Mouse (Mus musculus) heart, adult 9 months (tissue): Measurements from ENCODE around the gene Sirt3.

Experiments
- DNase-seq, 2 experiments: peaks; one replicate each; pipeline ENCODE4 v3.0.0; 2022; ENCODE audit warnings: low spot score in 2 of 2

The Sirt3 gene

DNA sequence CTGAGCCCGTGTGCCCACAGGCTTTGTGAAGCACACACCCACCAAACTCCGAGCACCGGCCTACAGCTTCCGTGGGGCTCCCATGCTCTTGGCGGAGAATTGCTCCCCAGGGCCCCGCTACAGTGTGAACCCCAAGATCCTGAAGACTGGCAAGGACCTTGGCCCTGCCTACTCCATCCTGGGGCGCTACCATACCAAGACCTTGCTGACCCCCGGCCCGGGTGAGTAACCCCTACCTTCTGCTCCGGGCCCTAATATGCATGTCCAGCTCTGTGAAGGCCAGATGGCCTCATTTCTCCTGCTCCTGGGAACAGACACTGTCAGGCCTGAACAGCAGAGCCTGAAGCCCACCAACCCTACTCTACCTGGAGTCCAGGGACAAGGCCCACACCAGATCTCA, 33.5 kb downstream of the Sirt3 start:
- no peak for DNase-seq

DNA sequence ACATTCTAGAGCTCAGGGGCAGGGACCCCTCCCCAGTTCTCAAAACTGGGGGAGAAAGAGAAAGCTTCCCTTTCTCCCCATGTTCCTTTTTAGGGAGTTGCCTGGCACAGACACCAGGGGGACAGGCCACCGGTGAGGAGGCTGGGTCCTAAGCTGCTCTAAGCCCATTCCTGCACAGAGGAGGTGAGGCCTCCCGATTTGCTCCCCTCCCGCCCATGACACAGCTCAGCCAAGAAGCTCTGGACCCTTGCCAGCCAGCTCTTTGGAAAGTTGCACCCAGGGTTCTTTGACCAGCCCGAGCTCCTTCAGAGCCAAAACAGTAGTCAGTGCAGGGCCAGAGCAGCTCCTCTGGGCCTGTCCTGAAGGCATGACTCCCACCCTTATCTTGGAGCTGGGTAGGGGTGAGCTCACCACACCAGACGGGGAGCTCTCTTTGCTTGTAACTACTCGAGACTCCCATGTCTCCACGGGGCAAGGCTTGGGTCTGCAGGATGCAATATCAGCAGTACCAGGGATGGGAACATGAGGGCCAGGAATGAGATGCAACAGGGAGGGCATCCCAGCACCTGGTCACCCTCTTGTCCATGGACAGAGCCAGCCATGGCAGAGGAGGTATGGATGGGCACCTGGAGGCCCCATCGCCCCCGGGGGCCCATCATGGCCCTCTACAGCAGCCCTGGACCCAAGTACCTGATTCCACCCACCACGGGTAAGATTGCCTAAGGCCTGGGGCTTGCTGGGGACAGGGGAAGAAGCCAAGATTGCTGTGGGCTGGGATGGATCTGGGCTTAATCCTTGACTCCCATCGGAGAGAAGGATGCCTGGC, 34.1 kb downstream of the Sirt3 start, which contains the start of gene Odf3:
TSS of gene Odf3 (plus strand) at position 51 of the 826 bp plus-strand sequence.
- DNase-seq = no peak

DNA sequence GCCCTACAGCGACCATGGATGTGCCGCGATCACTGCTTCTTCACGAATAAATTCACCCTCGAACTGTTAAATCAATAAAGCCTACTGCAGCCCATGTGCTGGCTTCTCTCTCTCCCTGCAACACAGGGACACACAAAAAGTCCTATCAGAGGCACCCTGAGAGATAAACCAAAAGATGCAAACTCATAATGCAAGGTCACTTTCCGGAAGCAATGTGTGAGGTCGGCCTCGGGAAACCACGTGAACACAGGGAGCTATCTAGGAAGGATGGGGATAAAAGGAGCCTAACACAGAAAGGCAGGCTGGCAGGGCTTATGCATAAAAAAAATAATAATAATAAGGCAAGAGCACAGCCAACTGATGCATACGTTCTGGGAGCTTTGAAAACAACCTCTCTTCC, 35.4 kb downstream of the Sirt3 start:
- no peak for DNase-seq

DNA sequence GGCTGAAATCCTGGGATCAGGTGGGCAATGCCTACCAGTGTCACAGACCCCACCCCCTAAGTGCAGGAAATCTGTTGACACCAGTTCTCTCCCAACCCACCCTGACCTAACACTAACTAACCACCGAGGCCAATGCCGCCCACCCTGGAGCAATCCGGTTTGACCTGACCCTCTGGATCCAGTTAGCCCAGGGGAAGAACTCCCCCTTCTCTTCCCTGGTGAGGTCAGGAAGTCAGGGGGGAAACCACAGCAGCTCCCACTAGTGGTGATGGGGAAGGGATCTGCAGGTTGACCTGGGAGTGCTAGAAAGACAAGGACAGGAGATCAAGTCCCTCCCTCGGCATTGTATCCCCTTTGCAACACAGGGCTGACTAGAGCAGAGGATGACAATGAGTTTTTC, 36.4 kb downstream of the Sirt3 start:
- no peak for DNase-seq

DNA sequence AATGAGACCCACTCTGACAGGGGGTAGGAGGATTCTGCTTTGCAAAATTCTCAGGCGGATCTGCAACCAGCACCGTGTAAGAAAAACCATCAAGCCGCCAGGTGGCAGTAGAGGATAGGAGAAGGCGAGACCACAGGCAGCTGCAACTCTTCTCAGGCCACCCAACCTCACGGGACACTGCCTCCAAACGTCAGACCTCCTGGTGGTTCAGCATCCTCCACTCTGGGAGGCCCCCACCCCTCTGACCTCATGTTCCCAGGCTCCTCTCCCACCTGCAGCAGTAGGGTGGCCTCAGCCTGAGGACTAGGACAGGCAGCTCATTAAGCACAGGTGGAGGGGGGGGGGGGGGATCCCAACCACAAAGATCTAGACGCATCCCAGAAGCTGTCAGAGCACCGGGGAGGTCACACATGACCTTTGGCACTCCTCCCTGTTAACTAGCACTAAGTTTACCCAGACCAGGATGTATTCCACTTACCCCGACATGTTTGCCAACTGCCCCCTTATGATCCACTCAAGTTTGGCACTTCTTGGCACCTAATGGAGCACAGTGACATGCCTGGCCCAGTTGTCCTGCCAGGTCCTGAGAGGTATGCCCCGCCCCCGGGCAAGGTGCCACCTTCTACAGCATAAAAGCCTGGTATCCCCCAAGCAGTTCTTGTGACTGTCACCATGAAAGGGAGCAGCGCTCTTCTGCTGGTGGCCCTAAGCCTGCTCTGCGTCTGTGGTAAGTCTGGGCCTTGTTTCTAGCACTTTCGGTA, 37.0 kb downstream of the Sirt3 start, which contains the start of gene Scgb1c1:
TSS of gene Scgb1c1 (plus strand) at position 643 of the 761 bp plus-strand sequence.
- DNase-seq = peak; percentile 74 to 86

DNA sequence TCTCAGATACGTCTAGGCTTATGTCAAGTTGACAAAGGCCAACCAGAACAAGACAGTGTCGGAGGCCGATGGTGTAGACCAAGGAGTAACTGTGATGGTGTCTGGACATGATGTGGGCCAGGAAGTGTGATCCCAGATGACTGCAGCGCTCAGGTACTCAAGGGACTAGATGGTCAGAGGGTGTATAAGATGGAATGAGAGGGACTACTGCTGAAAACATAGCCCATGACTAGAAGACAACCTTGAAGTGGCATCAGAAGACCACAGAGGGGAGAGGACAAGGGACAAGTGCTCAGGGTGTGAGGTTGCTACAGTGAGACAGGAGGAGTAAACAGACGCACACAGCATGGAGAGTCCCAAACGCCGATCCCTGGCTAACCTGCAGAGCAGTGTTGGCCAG, 38.3 kb downstream of the Sirt3 start:
- DNase-seq = no peak

DNA sequence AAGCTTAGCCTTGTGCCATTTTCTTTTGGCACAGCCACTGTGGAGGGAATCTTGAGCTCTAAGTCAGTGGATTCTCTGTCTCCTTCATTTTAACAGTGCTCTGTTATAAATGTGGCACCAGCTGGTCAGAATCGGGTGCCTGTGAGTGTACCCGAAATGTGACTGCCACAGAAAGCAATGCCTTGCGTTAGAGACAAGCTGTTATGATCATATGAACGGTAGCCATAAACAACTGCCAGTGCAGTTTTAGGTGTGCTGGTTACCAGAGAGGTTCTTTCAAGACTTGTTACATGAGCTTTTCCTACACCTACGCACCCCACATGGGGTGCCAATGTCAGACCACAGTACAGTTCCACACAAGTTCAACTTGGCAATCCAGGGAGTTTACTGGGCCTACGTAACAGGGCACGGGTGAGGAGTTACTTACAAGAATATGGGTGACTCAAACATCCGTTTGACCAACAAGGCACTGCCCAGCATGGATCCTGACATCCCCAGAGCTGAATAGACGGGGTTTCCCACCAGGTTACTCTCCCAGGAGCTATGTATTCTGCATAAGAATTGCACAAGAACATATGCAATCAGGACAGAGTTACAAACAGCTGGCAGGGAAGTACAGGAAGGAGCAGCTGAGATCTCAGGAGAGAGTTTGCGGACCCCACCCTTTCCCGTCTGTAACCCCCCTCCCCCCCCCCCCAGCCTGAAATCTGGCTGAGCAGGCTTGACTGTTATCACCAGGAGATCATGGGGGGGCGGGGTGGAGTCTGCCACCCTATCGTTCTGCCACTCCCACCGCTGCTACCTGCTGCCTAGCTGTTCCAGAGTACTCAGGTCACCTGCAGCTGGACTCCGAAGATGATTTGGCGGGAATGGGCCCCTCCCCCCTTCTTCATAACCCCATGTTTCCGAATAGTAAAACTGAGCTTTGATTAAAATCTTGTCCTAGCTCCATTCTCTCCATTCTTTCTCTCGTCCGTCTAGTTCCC, 41.1 kb downstream of the Sirt3 start:
- DNase-seq = no peak

DNA sequence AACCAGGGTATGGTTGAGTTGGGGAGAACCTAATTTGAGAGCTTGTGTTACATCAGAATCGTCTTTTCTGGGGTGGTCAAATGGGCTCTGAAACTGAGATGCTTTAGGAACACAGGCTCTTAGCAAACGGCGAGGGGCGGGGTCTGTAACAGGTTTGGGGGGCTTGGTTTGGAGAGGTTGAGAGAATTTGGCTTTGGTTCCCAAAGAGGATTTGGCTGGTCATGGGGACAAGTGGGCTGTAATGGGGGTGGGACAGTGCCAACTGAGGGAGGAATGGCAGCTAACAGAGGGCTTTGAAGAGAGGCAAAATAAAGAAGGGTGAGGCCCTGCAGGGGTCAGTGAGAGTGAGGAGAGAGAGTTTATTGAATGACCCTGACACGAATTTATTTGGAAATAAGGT, 42.6 kb downstream of the Sirt3 start:
- no peak for DNase-seq

DNA sequence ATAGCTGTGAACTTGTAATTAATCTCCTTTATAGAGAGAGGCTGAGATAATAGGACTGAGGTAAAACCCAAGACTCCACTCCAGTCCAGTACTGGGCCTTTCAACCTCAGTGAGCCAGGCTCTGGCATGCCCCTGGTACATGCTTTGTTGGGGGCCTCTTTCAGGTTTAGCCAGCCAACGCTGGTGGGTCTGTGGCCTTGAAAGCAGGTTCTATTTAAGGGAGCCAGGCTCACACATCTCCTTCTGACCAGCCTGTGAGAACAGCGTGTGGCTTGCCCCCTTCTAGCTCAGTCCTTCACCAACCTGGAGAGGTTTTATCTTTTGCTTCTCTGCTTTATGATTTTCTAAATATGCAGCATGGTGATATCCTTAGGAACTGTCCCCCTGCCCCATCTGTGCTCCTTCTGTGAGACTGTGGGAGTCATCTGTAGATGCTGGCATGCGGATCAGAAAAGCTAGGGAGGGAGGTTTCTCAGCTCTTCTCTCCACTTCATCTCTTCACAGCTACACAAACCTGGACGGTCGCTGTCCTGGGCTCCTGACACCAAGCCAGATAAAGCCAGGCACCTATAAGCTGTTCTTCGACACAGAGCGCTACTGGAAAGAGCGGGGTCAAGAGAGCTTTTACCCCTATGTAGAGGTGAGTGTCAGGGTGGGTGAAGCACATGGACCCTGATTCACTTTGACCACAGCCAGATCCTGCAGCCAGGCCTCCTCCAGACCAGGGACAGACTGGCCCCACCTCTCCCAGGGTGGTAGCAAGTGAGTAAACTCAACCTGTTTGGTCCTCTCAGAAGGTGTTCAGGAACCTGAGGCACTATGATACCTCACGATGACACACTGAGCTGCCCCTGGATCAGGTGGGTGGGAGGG, 45.6 kb downstream of the Sirt3 start:
- no peak for DNase-seq

DNA sequence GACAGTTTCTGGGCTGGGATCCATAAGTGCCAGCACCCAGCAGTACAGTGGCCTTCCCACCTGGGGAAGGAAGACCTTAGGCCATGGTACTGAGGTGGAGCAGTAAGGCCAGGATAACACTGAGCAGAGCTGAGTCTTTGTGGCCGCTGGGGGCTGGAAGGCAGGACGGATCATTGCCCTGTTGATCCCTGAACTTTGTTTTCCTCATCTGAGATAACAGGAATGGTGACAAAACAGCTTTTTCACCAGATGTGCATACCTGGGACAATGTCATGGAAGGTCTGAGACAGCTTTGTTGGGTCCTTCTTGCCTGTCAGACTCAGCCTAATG, 46.4 kb downstream of the Sirt3 start:
- DNase-seq = no peak

DNA sequence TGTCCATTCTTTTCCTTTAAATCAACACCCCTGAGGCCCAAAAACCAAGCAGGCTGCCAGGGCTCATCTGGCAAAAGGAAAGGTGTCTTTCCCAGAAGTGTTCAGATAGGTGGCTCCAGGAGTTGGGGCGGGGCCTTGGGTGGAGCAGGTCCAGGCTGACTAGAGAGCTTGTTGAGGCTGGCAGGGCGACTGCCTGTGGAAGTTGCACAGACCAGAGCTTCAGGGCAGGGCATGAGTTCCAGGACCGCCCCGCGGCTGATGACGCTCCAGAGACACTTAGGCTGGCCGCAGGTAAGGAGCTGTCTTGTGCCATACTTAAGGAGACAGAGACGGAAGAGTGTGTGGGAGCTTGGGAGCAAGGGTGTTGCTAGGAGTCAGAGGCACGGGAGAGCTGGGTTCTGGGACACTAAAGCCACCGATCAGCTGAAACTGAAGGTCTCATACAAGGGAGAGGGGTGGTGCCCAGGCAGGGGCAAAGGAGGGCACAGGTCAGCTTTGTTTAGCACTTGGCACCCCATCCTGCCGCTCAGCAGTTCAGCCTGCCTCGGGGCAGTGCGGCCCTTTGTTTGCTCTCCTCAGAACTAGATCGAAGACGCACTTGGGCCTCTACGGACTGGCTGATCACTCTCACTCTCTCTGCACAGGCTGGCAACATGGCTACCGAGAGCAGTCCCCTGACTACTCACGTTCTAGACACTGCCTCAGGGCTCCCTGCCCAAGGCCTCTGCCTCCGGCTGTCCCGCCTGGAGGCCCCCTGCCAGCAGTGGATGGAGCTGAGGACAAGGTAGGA, 46.9 kb downstream of the Sirt3 start, which contains the start of gene Urah:
TSS of gene Urah (plus strand) at position 51 of the 790 bp plus-strand sequence.
- no peak for DNase-seq

DNA sequence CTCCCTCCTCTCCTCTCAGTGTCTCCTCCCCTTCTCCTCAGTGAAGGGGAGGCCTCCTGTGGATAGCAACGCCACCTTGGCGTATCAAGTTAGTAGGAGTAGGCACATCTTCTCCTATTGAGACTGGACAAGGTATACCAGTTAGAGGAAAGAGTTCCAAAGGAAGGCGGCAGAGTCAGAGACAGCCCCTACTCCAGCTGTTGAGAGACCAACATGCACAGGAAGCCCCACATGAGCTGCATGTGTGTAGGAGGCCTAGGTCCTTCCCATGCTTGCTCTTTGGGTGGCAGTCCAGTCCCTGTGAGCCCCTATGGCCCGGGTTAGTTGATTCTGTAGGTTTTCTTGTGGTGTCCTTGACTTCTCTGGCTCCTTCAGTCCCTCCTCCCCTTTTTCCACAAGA, 48.8 kb downstream of the Sirt3 start:
- no peak for DNase-seq

DNA sequence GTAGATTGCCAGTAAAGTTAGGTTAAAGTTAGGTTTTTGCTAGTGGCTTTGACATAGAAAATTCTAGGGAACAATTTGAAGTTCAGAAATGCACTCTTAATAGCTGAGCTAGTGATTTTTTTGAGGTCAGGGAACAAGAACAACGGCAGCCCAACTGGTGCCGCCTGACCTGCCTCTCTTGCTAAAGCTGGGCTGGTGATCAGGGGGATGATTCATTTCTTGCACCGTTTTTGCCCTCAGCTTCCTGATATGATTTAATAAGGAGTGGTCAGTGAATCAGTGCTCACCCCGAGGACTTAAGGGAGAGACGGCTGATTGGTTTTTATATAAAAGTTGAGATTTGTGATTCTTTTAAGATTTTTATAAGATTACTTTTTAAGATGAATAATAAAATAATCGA, 50.7 kb downstream of the Sirt3 start:
- DNase-seq = no peak

DNA sequence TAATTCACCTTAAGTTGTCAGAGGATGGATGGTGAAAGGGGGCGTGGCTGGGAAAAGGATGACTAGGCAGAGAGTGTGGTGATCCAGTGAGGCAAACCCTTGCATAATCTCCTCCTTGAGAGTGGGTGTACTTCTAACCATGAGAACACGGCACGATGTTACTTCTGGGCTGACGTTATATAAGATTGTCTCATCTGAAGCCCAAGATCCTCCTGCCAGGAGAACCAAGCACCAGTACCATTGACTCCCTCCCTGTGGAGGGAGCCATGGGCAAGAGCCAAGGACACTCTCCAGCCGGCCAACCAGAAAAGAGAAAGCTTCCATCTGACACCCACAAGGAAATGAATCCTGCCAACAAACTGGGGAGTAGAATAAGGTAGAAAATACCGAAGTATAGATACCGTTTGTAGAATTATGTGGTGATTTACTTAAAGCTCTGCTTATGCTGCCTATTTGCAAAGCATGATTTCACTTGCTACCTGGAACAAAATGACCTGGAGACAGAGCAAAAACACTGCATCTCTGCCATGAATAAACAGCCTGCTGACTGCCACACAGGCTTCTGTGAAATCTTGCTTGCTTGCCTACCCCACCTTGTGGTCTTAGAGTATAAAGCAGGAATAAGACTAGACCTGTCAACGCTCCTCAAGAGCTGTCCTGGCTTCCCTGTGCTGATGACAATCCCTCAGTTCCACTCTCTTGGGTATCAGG, 53.8 kb downstream of the Sirt3 start:
- DNase-seq = peak in 1 of 2 experiments; percentile 18

DNA sequence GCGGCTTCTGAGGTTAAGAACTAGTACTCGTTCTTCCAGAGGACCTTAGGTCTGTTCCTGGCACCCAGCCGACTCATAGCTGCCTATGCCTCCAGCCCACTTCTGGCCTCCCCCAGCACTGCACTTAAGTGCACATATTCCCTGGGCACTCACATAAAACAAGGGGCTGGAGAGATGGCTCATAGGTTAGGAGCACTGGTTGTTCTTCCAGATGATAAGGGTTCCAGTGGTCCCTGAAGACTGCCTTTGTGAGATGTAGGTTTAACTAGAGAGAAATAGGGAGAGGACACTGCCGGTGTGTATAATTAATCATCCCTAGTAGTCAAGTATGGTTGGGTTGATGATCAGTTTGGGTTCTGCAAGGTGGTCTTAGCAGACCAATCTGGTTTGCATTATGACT, 59.4 kb downstream of the Sirt3 start:
- no peak for DNase-seq

DNA sequence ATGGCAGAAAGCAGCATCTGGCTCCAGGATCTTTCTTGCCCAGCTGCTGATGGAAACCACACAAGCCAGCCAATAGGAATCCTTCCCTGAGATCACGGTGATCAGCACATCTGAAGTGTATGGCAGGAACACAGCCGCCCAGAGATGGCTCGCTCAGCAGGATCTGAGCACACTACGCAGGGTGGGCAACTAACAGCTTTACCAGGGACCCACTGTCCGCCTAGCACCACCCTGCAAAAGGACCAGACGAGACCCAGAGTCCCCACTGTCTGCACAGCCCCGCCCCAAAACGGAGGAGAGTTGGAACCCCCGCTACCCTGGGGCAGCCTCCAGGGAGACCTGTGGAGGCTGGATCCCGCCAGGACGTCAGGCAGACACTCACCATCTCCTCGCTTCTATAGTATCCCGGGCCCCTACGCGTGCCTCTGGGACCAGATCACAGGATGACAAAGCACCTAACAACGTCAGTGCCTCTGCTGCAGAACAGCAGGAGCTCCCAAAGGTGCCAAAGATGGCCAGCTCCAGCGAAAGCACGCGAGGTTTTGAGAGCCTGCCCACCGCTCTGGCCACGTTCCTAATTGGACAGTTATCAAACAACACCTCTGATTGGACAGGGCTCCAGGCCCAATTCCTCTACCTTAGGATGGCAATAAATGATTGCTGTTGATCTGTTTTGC, 60.3 kb downstream of the Sirt3 start, which contains the start of gene Zfp941:
TSS of gene Zfp941 (minus strand) at position 526 of the 677 bp plus-strand sequence.
- DNase-seq = no peak

DNA sequence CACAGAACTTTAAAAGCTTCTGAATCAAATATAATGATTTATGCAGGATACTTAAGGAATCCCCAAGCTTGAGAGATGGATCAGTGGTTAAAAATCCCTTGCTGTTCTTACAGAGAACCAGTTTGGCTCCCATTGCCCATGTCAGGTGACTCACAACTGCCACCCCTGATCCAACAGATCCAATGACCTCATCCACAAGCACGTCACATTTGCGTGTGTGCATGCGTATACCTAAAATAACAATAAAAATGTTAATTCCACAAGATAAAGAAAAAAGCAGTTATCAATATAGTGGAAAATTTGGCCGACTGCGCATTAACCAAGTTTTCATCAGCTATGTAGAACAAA, 60.8 kb downstream of the Sirt3 start:
- no peak for DNase-seq

DNA sequence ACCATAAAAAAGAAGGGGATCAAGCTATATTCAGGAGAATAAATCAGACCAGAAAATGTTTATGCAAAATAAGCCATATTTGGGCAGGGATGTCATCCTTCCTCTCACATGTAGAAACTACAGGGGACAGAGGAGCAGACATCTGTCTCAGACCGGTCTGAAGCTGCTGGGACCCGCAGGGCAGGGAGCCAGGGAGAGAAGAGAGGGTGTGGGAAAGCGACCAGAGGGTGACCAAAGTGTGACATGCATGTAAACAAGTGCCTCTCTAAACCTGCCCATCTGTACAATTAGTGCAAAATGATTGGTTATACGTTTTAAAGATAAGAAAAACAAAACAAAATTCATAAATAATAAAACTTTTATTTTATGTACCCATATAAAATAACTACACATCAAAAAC, 61.9 kb downstream of the Sirt3 start:
- no peak for DNase-seq
